Mouse (Mus musculus): ENCODE results near the gene Hoxd8. TPM values are rescaled to one million over a fixed set of nuclear protein-coding genes. Genes with fewer than 3 reads are reported as not detected.

Gene Hoxd8
- polyA plus RNA-seq, 1 experiment from 2014 or later: 2.6 TPM

- ATAC-seq (ENCODE audit: insufficient number of reproducible peaks, insufficient read depth, low FRiP score, low read depth): no peak
- Histone ChIP-seq H3K27me3 (ENCODE audit: control insufficient read depth, insufficient read depth, low read length) (peaks cover 91% of the 10 kb centered on the region), H3K4me2 (replicated peaks; ENCODE audit: low read depth, low read length) (no peak overlapping the region), H3K9me3 (ENCODE audit: control insufficient read depth, low read depth, low read length) (no peaks in the 10 kb centered on the region), H3K27ac (ENCODE audit: low read length) (no peak overlapping the region), H3K4me1 (ENCODE audit: control insufficient read depth, insufficient read depth, low read length) (no peaks in the 10 kb centered on the region), H3K9ac (replicated peaks; ENCODE audit: low read depth, low read length) (no peak overlapping the region), H3K36me3 (ENCODE audit: control insufficient read depth, insufficient read depth, low read length) (no peaks in the 10 kb centered on the region), H3K4me3 (ENCODE audit: low read depth, low read length) (no peak overlapping the region)
- WGBS: 2% methylated on average over 21 of the region's 21 CpGs
These were observed 23.6 kb upstream of the Hoxd8 start for GRCm38 (mm10) chr2:74680561-74681398.

DNA sequence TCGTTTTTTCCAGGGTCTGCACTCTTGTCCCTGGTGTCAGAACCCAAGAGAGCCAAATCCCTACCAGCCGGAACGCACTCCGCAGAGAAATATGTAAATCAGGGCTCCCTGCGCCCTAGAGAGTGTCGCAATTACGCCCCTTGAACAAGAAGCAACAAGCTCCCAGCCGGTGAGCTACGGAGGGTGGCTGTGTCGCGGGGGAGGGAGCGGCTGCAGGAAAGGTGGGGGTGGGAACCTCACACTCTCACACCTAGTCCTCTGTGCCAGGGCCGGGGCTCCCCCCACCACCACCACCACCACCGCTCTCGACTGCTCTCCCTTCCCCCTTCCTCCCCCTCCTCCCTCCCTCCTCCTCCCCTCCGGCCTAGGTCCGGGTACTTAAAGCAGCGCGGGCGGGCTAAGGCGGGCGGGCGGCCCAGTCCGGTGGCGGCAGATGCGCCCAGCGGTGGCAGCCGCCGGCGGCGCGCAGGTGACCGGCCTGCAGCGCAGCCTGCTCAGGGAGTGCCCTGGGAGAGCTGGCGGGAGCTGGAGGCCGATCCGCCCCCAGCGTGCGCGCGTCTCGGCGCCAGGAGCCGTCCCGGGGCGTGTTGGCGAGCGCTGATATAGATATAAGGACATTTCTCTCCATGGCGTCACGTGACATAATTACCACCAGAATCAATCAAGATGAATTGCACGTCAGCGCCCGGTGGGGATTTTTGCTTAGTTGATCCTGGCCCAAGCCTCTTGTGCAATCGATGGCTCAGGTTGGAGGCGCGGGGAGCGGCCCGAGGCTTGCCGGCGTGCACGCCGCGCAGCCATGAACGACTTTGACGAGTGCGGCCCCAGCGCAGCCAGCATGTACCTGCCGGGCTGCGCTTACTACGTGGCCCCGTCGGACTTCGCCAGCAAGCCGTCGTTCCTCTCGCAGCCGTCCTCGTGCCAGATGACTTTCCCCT, 22.6 kb upstream of the Hoxd8 start:
- Histone ChIP-seq H3K36me3 (ENCODE audit: control insufficient read depth, insufficient read depth, low read length) (no peaks in the 10 kb centered on the region), H3K27me3 (ENCODE audit: control insufficient read depth, insufficient read depth, low read length) (peaks cover 89% of the 10 kb centered on the region), H3K9ac (replicated peaks; ENCODE audit: low read depth, low read length) (no peak overlapping the region), H3K4me1 (ENCODE audit: control insufficient read depth, insufficient read depth, low read length) (no peaks in the 10 kb centered on the region), H3K9me3 (ENCODE audit: control insufficient read depth, low read depth, low read length) (no peaks in the 10 kb centered on the region), H3K4me3 (ENCODE audit: low read depth, low read length) (peak overlapping the region; percentile 11), H3K4me2 (replicated peaks; ENCODE audit: low read depth, low read length) (peak overlapping the region; percentile 23; the same call in 1 of the 2 replicates), H3K27ac (ENCODE audit: low read length) (no peak overlapping the region)
- WGBS: under 1% methylated on average over 65 of the region's 78 CpGs
- 0 out of 2 replicates have a peak, but pooled peaks have one; percentile 15 for ATAC-seq (ENCODE audit: insufficient number of reproducible peaks, insufficient read depth, low FRiP score, low read depth)

GRCm38 (mm10) chr2:74682796-74683195, 21.6 kb upstream of the Hoxd8 start:
- ATAC-seq (ENCODE audit: insufficient number of reproducible peaks, insufficient read depth, low FRiP score, low read depth): no peak
- Histone ChIP-seq H3K27me3 (ENCODE audit: control insufficient read depth, insufficient read depth, low read length) (peaks cover 90% of the 10 kb centered on the region), H3K4me2 (replicated peaks; ENCODE audit: low read depth, low read length) (peak overlapping the region; percentile 23; the same call in 1 of the 2 replicates), H3K9me3 (ENCODE audit: control insufficient read depth, low read depth, low read length) (no peaks in the 10 kb centered on the region), H3K27ac (ENCODE audit: low read length) (no peak overlapping the region), H3K9ac (replicated peaks; ENCODE audit: low read depth, low read length) (no peak overlapping the region), H3K4me1 (ENCODE audit: control insufficient read depth, insufficient read depth, low read length) (no peaks in the 10 kb centered on the region), H3K36me3 (ENCODE audit: control insufficient read depth, insufficient read depth, low read length) (no peaks in the 10 kb centered on the region), H3K4me3 (ENCODE audit: low read depth, low read length) (peak overlapping the region; percentile 11)
- WGBS: 0% methylated on average over 50 of the region's 51 CpGs

DNA sequence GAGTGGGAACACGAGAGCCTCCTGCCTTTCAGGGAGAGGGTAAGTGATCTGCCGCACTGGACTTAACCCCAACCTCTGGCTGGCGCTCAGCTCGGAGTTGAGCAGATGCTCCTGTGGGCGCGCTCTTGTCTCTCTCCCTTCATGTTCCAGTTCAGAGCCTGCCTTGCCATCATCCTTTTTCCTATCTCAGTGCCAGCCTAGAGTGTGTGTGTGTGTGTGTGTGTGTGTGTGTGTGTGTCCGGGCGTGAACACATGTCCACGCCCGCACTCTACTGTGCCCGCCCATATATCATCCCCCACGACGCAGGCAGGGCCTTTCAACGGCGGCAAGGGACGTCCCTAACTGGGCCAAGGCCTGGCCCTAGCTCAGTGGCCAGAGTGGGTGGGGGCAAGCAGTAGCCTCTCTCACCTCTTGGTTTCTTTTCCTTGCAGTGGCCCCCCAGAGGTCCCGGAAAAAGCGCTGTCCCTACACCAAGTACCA, 20.9 kb upstream of the Hoxd8 start:
- Histone ChIP-seq H3K9ac (replicated peaks; ENCODE audit: low read depth, low read length) (no peak overlapping the region), H3K4me2 (replicated peaks; ENCODE audit: low read depth, low read length) (no peak overlapping the region), H3K4me1 (ENCODE audit: control insufficient read depth, insufficient read depth, low read length) (no peaks in the 10 kb centered on the region), H3K36me3 (ENCODE audit: control insufficient read depth, insufficient read depth, low read length) (no peaks in the 10 kb centered on the region), H3K27ac (ENCODE audit: low read length) (no peak overlapping the region), H3K9me3 (ENCODE audit: control insufficient read depth, low read depth, low read length) (no peaks in the 10 kb centered on the region), H3K4me3 (ENCODE audit: low read depth, low read length) (no peak overlapping the region), H3K27me3 (ENCODE audit: control insufficient read depth, insufficient read depth, low read length) (peaks cover 89% of the 10 kb centered on the region)
- ATAC-seq (ENCODE audit: insufficient number of reproducible peaks, insufficient read depth, low FRiP score, low read depth): no peak
- WGBS: 3% methylated on average over 18 of the region's 18 CpGs

- H3K9me3 ChIP-seq (ENCODE audit: control insufficient read depth, low read depth, low read length): no peaks in the 10 kb centered on the region
- H3K27ac ChIP-seq (ENCODE audit: low read length): no peak overlapping the region
- no peak overlapping the region for H3K4me2 ChIP-seq (replicated peaks; ENCODE audit: low read depth, low read length)
- no peak for ATAC-seq (ENCODE audit: insufficient number of reproducible peaks, insufficient read depth, low FRiP score, low read depth)
- no peaks in the 10 kb centered on the region for H3K4me1 ChIP-seq (ENCODE audit: control insufficient read depth, insufficient read depth, low read length)
- WGBS: 1% methylated on average over 12 of the region's 12 CpGs
- H3K36me3 ChIP-seq (ENCODE audit: control insufficient read depth, insufficient read depth, low read length): no peaks in the 10 kb centered on the region
- no peak overlapping the region for H3K4me3 ChIP-seq (ENCODE audit: low read depth, low read length)
- H3K27me3 ChIP-seq (ENCODE audit: control insufficient read depth, insufficient read depth, low read length): peaks cover 85% of the 10 kb centered on the region
- no peak overlapping the region for H3K9ac ChIP-seq (replicated peaks; ENCODE audit: low read depth, low read length)
These were observed 20.3 kb upstream of the Hoxd8 start for GRCm38 (mm10) chr2:74684106-74684505.

GRCm38 (mm10) chr2:74685059-74685603, 19.3 kb upstream of the Hoxd8 start:
- WGBS: 7% methylated on average over 4 of the region's 4 CpGs
- H3K27ac ChIP-seq (ENCODE audit: low read length): no peak overlapping the region
- no peak overlapping the region for H3K9ac ChIP-seq (replicated peaks; ENCODE audit: low read depth, low read length)
- H3K4me1 ChIP-seq (ENCODE audit: control insufficient read depth, insufficient read depth, low read length): no peaks in the 10 kb centered on the region
- H3K9me3 ChIP-seq (ENCODE audit: control insufficient read depth, low read depth, low read length): no peaks in the 10 kb centered on the region
- peaks cover 85% of the 10 kb centered on the region for H3K27me3 ChIP-seq (ENCODE audit: control insufficient read depth, insufficient read depth, low read length)
- ATAC-seq (ENCODE audit: insufficient number of reproducible peaks, insufficient read depth, low FRiP score, low read depth): no peak
- no peak overlapping the region for H3K4me3 ChIP-seq (ENCODE audit: low read depth, low read length)
- no peaks in the 10 kb centered on the region for H3K36me3 ChIP-seq (ENCODE audit: control insufficient read depth, insufficient read depth, low read length)
- H3K4me2 ChIP-seq (replicated peaks; ENCODE audit: low read depth, low read length): no peak overlapping the region

DNA sequence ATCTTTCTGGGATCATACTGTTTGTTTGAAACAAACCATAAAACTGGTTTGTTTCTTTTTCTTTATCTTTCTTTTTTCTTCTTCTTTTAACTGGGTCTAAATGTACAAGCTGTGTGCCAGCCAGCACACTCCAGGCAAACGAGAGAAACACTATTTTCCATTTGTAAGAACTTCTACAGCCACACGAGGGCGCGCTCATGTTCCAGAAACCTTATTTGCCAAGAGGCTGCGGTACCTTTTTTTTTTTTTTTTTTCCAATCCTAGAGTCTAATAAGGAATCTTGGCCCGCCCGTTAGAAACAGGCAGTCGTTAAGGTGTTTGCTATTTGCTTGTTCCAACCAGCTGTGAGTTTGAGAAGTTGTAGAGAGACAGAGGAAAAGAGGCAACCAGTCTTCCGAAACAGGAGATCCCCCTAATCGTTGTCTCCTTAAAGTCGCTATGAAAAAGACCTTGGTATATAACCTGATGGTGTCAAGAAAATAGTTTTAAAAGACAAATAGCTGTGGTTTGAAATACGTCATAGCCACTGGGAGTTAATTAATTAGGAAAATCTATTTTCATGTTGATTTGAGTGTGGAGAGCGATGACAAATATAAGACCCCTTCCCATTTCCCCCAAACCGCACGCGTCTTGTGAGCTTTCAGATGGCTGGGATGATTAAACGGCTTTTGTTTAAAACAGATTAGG, 18.0 kb upstream of the Hoxd8 start:
- Histone ChIP-seq H3K27me3 (ENCODE audit: control insufficient read depth, insufficient read depth, low read length) (peaks cover 79% of the 10 kb centered on the region), H3K4me2 (replicated peaks; ENCODE audit: low read depth, low read length) (no peak overlapping the region)

More for the DNA sequence above, 18.0 kb upstream of the Hoxd8 start:
- WGBS: 8% methylated on average over 17 of the region's 17 CpGs
- no peaks in the 10 kb centered on the region for H3K36me3 ChIP-seq (ENCODE audit: control insufficient read depth, insufficient read depth, low read length)
- no peaks in the 10 kb centered on the region for H3K9me3 ChIP-seq (ENCODE audit: control insufficient read depth, low read depth, low read length)
- no peak overlapping the region for H3K27ac ChIP-seq (ENCODE audit: low read length)
- no peak for ATAC-seq (ENCODE audit: insufficient number of reproducible peaks, insufficient read depth, low FRiP score, low read depth)
- H3K4me1 ChIP-seq (ENCODE audit: control insufficient read depth, insufficient read depth, low read length): no peaks in the 10 kb centered on the region
- H3K9ac ChIP-seq (replicated peaks; ENCODE audit: low read depth, low read length): no peak overlapping the region
- H3K4me3 ChIP-seq (ENCODE audit: low read depth, low read length): no peak overlapping the region

Measured in stomach, embryonic 14.5 days (tissue).